Mouse (Mus musculus) CD4-positive naive resting alpha-beta T cell, adult 76 days (primary cell): ENCODE data around the gene Gm5286. TPM values are rescaled to one million over a fixed set of nuclear protein-coding genes. Genes with fewer than 3 reads are reported as not detected.

Source experiments
- total RNA-seq: library from RNA; stranded (reverse); gene quantifications from one replicate; pipeline ENCODE4 v1.2.4, GENCODE M21; 2023

Gm5286 gene
- total RNA-seq: not detected

GRCm38 (mm10) chr3:94196414-94196813 is at the start of gene Gm5286:
Gm5286 (plus strand) TSS chr3:94196714.

DNA sequence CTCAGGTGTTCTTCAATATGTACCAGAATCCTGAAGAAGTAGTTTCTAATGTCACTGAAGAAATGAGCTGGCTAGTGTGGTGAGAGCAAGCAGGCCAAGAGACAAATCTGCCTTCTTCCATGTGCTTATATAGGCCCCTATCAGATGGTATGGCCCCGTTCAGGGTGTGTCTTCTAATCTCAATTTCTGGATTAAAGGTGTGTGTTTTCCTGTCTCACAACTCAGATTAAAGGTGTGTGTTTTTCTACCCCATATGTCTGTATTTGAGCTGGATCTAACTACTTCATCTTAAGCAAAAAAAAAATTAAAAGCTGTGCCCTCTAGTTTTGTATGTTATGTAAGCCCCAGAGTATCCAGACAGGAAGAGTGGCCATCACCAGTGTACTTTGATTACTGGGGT is 18.4 kb upstream of the Gm5286 start, which contains the start of gene Gm10696:
Gm10696 (minus strand) TSS at position 101 of the 400 bp plus-strand sequence.

Other genes starting within 250 kb of the Gm5286 start
- gene Tdpoz5, start 235.4 kb upstream of the Gm5286 start, total RNA-seq: not detected
- not detected for gene Gm9125, start 141.8 kb upstream of the Gm5286 start, total RNA-seq
- not detected for gene Gm10697, start 124.1 kb upstream of the Gm5286 start, total RNA-seq
- gene Gm10696, start 18.5 kb upstream of the Gm5286 start, total RNA-seq: not detected
- not detected for gene Gm4778, start 67.3 kb downstream of the Gm5286 start, total RNA-seq
- gene Them4, start 113.4 kb downstream of the Gm5286 start, total RNA-seq: 7.2 TPM
- gene Them5, start 145.4 kb downstream of the Gm5286 start, total RNA-seq: not detected
- not detected for gene C2cd4d, start 165.7 kb downstream of the Gm5286 start, total RNA-seq
- gene Rorc, start 176.1 kb downstream of the Gm5286 start, total RNA-seq: not detected
- not detected for gene Lingo4, start 201.8 kb downstream of the Gm5286 start, total RNA-seq
- gene Tdrkh, start 216.6 kb downstream of the Gm5286 start, total RNA-seq: 5.8 TPM
- gene Mrpl9, start 246.6 kb downstream of the Gm5286 start, total RNA-seq: 80.5 TPM
- not detected for gene Oaz3, start 247.2 kb downstream of the Gm5286 start, total RNA-seq